Mouse (Mus musculus): ENCODE measurements at regions not wholly inside any gene's neighbourhood (a gene's known extent, or its start where the extent isn't known, plus 50 kb on each side); places are given as distances from the start of the nearest gene placed in this dataset.

DNA sequence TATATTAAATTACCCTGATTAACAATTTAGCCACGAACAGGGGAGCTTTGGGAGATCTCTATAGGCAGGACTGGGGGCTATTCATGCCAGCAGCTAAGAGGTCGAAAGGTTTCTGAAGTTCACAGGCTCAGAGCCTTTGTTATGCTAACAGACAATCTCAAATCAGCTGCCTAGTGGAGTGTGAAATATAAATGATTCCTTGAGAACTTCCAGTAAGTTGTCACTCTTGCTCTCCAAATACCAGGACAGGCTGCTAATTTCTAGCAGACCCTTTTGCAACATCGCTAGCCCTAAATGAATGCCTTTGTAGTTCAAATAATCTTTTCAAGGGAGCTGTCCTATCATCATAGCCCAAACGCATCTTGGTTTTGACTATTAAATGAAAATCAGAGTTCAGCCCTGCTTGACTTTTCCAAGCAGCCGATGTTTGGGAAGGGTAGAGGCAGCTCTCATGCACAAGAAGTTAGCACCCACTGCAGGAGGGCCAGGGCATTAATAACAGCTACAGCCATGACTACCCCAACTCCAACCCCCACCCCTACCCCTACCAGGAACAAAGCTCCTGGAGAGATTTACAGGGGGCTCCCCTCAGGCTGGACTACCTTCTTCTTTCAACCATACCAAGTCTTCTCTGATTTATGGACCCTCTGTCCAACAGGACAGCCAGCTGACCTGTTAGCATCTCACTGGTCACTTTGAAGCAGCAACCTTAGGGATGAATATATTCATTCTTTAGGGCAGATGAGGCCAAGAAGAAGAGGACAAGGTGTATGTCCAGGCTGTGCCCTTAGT lies 162.2 kb upstream of the Tmem161b start:
- TF ChIP-seq CTCF (IDR thresholded peaks at IDR 0.05; ENCODE audit: low read depth) (no peak), EP300 (IDR thresholded peaks at IDR 0.05; ENCODE audit: low read depth) (no peak)

Measured in heart, postnatal 0 days (tissue).